Mouse (Mus musculus) gastrocnemius, adult 8-10 months (tissue): ENCODE measurements around the gene March10. TPM values are rescaled to one million over a fixed set of nuclear protein-coding genes. Genes with fewer than 3 reads are reported as not detected.

Experiments used
- DNase-seq, 2 experiments: peaks; one replicate each; pipeline ENCODE4 v3.0.0; 2022; ENCODE audit warnings: low spot score in 2 of 2
- total RNA-seq, 4 experiments: library from RNA; stranded (reverse); gene quantifications; 2 replicates each; pipeline ENCODE4 v1.2.4; 2022

Gene March10
- total RNA-seq, 4 experiments from 2014 or later: not detected

DNA sequence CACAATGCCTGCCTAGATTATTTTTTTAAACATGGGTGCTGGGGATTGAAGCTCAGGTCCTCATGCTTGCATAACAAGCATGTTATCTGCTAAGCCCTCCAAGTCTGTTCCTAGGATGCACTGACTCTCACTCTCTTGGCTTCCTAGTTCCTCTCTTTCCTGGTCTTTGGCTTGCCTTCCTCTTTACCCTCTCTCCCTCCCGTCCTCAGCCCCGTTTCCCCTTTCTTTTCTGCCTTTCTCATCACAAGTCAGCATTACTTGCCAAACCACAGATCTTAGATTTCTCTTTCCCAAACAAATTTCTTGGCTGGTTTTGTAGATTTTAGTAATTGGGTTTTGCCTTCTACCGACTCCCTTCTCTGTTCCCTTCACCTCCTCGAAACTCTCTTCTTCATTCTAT lies 10.2 kb upstream of the March10 start:
- DNase-seq: no peak

DNA sequence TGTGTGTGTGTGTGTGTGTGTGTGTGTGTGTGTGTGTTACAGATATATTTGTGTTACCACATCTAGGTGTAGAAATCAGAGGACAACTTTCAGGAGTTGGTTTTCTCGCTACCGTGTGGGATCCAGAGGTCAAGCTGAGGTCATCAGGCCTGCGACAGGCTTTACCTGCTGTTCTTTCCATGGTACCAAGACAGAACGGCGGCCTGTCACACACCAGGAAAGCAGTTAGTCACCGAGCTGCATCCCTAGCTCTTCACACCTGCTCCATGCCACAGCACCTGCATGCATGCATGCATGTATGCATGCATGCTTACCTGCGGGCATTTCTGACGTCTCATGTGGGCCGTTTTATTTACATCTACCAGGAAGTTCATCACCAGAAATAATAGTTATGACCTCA lies 9.0 kb upstream of the March10 start:
- no peak for DNase-seq

DNA sequence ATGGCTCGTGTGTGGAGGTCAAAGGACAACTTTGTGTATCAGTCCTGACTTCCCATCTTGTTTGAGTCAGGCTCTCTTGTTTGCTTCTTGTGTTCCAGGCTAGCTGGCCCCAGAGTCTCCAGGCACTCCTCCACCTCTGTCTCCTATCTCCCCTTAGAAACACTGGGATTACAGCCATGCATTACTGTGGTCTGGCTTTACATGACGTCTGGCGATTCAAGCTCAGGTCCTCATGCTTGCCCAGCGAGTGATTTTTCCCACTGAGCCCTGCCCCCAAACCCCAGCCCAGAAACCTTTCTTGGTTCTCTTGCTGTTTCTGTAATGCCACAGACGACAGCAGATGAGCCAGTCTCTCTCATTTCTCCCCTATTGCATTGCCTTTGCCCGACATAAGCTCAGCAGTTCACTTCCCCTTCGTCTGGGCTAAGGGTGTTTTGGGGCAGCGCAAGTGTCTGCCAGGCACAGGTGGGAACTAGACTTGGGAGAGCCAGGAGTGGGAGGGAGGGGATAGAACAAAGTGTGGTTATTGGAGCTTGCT lies 8.0 kb upstream of the March10 start:
- DNase-seq: no peak

DNA sequence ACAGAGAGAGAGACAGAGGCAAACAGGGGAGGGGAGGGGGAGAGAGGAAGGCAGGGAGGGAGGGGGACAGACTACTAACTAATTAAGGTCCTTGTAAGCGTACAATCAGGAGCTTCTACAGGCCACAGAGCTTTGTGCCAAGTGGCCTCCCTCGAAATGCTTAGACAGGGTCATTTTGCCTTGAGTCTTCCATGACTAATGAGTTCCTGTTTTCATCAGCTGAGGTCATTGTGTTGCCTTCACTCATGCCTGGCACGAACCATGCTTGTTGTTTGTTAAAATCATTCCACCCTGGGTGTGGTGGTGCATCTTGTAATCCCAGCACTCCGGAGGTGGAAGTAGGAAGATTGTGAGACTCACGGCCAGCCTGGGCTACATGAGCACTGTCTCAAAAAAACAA lies 3.4 kb upstream of the March10 start:
- no peak for DNase-seq

DNA sequence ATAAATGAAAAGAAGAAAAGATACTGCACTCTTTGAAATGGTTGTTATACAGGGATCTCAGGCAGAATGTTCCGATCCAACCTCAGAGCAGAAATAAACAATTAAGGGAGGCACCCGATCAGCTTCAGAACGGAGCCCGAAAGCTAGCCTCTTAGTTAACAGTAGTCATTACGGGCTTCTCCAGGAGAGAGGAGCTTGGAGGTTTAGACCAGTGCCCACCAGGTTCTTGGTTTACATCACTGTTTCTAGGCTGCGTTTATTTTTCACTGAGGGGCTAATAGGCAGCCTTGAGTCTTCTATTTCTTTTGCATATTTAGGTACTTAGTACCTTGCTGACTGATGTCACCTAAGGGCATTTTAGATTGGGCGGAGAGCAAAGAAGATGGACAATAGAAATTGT lies 506 bp upstream of the March10 start:
- DNase-seq: no peak

DNA sequence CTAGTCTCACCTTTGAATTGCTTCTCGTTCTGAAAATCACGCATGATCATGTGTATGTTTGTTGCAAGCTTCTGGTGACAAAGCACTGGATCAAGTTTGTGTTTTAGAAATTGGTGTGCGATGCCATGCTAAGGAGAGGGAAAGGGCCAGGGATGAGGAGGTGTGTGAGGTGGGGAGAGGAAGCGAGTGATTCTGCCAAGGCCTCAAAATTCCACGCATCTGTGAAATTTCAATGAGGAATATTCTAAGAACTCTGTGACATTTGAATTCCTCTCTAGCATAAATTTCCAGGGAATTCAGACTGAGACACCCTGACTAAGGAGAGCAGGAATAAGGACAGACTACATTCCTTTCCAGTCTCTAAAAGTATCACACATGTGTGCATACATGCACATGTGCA lies 1.4 kb downstream of the March10 start:
- DNase-seq: no peak

DNA sequence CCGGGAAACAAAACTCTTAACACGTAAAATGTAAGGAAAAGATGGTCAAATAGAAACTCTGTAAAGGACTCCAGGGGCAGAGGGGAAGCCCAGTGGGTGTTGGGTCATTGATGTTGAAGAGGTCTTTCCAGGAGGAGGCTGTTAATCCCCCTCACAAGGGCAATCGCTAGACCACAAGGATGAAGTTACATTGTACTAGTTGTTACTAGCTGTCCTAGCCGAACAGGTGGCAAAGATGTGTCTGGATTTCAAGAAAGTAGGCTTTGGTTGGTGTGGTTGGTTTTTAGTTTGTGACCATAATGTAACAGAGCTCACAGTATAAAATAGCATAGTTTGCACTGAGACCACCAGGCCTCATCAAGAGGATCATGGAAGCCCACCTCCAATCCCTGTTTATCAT lies 3.5 kb downstream of the March10 start:
- no peak for DNase-seq

DNA sequence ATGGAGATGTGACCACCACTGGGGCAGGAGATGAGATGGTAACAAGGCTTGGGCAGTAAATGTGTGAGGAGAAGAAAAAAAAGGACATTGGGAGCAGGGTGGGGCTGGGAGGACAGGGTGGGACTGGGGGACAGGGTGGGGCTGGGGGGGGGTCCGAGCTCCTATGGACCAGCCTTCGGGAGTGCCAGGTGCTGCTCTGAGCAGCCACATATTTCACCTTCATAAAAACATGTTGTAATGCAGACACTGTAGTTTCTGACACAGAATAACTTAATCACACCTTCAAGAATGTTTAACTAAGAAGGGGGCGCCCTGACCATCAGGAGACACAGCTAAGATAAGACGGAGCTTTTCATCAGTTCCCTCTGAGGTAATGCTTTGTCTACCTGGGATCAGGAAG lies 4.0 kb downstream of the March10 start:
- DNase-seq: no peak

DNA sequence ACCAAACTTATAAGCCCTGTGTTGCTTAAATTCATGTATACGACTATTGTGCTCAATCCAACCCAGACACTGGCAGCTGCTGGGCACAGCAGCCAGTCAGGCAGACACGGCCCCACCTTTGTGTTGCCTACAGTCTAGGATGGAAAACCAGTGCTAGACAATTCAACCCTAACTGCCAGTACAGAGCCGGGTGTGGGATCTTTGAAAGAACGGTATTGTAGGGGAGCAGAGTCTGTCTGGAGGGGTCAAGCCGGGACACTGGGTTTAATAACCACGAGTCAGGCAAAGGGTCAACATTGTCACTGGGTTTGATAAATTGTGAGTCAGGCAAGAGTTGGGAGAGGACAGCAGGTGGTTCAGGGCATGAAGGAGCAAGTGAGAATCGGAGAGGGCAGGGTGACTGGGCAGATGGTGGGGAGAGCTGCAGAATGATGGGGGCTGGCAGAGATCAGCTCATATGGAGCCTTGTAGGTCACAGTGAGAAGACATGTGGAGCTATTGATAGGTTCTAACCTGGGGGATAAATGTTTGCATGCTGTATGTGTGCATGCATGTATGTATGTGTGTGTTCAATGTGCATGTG lies 4.9 kb downstream of the March10 start:
- DNase-seq: no peak

DNA sequence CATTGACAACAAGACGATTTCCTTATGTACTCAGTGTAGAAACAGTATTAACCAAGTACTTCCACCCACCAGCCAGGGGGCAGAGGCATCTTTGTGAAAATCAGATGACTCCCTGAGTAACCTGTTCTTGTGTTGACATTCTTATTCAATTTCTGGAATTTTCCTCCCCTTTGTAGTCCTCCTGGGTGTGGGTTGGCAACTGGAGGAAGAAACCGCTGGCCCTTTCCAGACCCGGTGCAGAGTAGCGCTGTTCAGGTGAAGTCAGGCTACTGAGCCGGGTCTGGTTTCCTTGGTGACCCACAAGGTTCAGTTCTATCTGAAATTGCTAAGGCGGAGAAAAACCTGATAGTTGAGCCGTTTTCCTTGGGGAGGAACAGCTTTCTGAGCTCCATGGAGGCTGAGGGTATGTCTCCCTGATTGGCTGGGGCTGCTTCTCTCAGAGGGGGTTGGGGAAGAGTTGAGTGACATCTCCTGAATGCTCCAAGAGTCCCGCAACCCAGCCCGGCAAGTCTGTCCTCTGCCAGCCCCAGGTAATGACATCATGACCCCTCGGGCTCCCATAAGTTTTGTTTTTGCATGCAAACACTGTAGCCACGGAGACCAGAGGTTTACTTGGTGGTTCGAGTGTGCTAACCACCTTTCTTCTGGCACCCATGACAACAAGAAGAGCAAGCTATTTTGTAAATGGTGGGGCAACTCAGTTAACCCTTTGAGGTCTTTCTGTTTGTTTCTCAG lies 6.8 kb downstream of the March10 start:
- no peak for DNase-seq

DNA sequence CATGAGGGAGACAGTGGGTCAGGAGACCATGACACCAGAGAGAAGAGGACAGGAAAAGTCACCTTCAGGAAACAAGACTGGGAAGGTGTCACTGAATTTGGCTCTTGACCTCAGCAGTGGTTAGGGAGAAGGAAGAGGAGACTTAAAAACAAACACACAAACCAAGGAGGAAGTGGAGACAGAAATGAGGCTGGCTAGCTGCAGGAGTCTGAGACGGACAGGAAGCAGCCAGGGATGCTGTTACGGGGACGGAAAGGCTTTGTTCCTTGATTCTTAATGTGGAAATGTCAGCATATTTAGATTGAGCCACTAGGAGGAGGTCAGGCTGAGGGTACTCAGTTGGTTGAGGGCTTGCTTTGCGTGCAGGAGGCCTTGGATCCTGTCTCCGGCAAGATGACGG lies 8.9 kb downstream of the March10 start:
- no peak for DNase-seq

DNA sequence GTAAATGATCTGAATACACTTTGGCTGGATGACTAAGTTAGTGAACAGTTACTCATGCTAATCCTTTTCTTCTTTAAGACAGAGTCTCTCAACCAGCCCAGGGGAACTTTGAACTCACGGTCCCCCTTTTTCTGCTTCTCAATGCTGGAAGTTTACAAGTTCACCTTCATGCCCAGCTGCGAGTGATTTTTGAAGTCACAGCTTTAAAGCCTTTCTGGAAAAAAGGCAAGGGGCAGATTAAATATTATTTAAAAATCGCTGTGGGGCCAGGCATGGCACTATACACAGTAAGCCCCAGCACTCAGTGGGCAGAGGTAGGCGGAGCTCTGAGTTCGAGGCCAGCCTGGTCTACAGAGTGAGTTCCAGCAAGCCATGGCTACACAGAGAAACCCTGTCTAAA lies 10.3 kb downstream of the March10 start:
- no peak for DNase-seq

DNA sequence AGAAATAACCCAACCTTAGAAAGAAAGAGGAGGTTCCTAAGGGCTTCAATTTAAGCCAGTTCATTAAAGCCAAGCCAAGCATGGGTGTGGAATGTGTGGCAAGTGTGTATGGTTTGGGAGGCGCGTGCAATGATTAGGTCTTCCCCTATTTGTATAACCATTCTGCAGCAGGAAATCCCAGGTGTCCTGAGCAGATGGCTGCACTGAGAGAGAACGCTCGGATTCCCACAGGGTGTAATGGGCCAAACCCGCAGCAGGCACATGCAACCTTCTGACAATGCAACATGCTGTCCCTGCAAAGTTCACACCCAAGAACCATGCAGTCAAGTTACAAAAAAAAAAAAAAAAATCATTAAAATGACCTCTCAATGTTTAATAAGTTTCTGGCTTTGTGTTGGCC lies 10.8 kb downstream of the March10 start:
- no peak for DNase-seq

DNA sequence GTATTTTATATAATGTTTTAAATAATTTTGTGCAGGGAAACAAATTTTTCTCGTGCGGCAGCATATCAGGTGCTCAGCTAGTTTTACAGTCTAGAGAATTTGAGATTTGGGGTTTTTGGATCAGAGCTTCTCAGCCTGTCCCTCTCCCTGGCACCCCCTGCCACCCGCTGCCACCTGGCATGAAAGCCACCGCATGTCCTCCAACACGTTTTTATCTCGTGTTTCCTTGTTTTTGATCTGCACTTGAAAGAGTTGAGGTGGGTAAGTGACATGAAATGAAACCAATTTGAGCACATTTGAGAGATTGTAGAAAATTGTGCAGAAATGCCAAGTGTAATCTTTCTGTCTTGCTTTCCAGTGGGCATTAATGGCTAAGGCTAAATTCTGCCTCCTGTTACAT lies 11.6 kb downstream of the March10 start:
- DNase-seq: no peak

DNA sequence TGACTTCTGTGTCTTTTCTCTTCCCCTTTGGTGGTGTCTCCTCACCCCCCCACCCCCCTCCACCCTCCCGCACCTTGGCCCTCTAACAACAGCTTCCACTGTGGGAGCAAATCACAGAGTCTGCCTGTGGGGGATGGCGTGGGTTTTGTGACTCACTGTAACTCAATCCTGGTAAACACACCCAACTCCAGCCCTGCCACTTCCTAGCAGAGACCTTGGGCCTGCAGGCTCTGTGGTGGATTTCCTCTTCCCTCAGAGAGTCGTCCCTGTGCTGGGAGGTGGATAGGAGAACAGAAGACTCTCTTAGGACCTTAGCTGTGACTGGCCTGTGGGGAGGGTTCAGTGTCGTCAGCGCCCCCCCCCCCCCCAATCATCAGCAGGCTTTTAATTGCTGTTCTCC lies 13.0 kb downstream of the March10 start:
- DNase-seq: no peak

DNA sequence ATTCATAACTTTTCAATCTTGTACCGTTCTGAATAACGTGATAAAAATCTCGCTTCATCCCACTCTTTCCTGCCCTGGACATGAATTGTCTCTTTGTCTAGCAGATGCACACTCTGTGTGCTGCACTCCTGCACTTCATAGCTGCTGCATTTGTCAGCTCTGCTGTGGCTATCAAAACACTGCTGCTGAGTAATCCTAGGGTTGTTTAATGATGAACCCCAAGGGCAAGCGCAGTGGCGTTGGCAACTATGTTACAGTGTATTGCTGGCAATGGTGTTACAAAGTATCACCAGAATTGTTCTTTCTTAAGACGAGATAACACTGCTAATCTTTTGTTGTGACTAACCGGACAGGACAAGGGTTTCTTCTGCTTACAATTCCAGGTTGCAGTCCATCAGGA lies 16.7 kb downstream of the March10 start:
- DNase-seq: no peak

DNA sequence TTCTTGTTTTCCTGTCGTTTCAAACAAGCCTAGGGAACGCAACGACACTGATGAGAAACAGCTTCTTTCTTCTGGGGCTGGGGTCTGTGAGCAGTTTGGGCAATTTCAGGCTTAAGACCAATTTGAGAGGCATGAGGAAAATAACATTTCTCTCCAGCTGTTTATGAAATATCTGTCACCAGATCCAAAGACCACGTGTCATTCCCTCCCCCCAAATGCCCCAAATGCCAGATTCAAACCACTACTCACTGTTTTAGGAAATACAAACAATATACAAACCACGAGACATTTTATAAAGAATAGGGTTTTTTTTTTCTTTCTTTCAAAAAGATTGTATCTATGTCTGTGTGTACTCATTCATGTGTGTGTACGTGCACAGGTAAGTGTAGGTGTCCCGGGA lies 17.6 kb downstream of the March10 start:
- no peak for DNase-seq

DNA sequence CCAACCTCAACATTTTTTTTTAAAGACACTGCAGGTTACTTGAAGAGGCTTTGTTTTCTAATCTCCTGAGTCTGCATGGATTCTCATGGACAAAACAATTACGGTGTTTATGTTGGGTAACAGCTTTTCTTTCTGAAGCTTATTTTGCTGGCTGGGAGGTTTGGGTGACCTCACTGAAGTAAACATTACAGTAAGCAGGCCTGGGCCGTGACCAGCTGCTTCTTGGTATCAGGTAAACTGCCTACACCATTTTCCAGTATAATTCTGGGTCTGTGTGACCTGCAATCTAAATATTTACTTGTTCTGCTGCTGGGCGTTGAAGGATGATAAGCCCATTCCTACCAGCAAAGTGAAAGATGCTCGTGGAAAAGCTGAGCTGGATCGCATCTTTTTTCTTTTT lies 30.1 kb downstream of the March10 start:
- no peak for DNase-seq

DNA sequence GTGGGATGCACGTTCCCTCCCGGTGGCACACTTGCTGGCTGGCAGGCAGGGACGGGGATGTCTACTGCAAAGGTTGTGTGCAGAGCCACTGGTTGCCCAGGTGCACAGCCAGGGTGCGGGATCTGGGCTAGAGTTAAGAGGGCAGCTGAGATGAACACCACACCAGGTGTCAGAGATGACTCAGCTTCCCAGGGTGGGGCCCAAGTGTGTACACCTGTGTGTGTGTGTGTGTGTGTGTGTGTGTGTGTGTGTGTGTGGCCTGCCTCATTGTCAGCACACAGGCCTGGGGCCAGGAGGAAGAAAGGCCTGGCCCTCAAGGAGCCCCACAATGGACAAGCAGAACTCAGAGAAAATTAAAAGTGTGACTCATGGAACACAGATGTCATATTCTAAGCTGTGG lies 31.9 kb downstream of the March10 start:
- no peak for DNase-seq

DNA sequence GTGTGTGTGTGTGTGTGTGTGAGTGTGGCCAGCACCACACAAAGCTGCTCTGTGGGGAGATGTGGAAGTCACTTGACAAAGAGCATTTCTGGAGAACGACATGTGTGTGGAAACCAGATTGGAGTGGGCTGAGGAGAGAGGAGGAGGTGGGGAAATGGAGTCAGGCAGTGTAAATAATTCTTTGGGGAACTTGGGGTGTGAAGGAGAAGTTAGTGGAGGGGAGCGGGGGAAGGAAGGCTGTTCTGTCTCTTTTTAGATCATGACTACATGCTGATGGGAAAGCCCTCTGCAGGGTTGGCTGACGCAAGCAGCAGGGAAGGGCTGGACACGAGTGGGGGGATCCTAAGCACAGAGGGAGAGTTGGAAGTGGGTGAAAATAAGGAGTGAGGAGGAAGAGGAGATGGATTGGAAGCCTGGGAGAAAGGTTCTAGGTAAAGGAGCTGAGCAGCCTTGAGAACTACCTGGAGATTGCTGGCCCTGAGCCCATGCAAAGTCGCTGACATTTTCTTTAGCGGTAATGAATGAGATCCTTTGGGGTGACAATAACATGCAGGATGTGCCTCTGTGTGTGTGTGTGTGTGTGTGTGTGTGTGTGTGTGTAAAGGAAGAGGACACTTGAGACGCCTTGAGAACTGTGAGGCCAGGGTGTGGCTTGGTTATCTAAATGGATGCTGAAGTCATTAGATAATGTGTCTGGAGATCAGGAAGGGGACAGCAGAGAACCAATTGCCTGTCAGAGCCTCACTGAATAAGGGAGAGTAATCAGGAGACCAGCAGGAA lies 35.7 kb downstream of the March10 start:
- DNase-seq: no peak

DNA sequence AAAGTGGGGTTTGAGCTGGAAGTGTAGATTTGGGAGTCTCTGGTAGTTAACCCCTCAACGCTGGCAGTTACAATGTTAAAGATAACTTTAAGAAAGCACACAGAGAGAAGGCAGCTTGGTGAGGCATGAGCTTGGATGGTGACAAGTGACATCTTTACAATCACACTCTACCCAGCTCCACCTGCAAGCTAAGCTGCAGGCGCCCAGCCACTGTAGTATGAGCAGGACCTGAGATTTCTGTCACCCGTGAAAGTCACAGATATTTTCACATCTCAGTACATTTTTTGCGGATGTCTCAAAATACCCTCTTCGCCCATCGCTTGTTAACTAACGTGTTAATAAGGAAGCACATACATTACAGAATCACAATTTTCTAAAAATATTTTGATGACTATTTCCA lies 36.6 kb downstream of the March10 start:
- no peak for DNase-seq

DNA sequence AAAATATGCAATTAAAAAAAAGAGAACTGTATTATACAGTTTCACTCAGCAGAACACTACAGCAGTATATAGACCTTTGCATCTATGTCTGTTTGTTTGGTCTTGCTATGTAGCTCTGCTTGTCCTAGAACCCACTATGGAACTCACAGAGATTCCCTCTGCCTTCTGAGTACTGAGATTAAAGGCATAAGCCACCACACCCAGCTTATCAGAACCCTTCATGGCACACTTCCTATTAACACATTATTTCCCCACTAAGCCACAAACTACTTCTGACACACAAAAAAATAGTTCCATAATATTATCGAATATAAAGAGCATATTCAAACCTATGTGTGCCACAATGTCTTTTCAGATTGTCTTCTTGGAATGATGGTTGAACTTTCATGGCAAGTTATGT lies 42.5 kb downstream of the March10 start:
- DNase-seq: no peak

DNA sequence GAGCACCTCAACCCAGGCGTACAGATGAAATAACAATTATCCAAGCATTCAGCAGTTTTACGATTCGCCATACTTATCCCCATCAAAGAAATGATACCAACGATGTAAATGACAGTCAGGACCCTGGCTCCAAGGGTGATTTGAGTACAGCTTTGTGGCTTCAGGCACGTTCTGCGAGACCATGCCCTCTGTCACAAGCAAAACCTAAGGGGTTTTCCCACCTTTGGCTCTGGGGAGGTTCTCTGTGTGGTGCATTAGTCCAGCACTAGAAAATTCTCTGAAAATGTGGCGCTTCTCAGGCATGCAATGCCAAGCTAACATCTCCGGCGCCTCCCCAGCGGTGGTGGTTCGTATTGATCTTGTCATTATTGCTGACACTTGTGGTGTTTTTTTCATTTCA lies 47.1 kb downstream of the March10 start:
- no peak for DNase-seq
